Mouse (Mus musculus) activated CD4-positive, CD25-positive, alpha-beta regulatory T cell, adult 4 months (primary cell): Measurements from ENCODE around the gene Rad51c. TPM values are rescaled to one million over a fixed set of nuclear protein-coding genes. Genes with fewer than 3 reads are reported as not detected.

Experiments
- ATAC-seq: one replicate; pipeline ENCODE4 v1.8.0; 2017
- polyA plus RNA-seq, 2 experiments: library from polyadenylated mRNA; unstranded; fragments of 100-300 nt; shearing (Covaris generic); gene quantifications; one replicate each; pipeline ENCODE4 v1.2.1; 2017

Rad51c gene
- polyA plus RNA-seq, 2 experiments from 2014 or later, result 1.2 to 1.6 TPM

- ATAC-seq, result no peak
Measured at GRCm38 (mm10) chr11:87365120-87365519, 39.6 kb downstream of the Rad51c start.

GRCm38 (mm10) chr11:87359262-87359612, 45.5 kb downstream of the Rad51c start:
- ATAC-seq, result no peak

- ATAC-seq, result no peak
Measured at GRCm38 (mm10) chr11:87358331-87359261, 46.2 kb downstream of the Rad51c start, which contains the start of gene Ppm1e. Gene Ppm1e, minus strand, starts transcription at chr11:87359023.

- ATAC-seq, result no peak
Measured at GRCm38 (mm10) chr11:87357317-87358300, 47.1 kb downstream of the Rad51c start.

- ATAC-seq, result no peak
Measured at GRCm38 (mm10) chr11:87354861-87355260, 49.9 kb downstream of the Rad51c start.

GRCm38 (mm10) chr11:87353646-87354170, 51.0 kb downstream of the Rad51c start:
- no peak for ATAC-seq

Other genes with a start within 250 kb of the Rad51c start
- under 1 TPM; 0.32 to 0.85 TPM for gene Ppm1e, start 45.9 kb downstream of the Rad51c start, polyA plus RNA-seq
- under 1 TPM; 0.22 to 0.58 TPM for gene Tex14, start 111 bp upstream of the Rad51c start, polyA plus RNA-seq
- gene Gm11492, start 161.7 kb upstream of the Rad51c start, polyA plus RNA-seq, result not detected
- 1 to 10 TPM in 1 of 2 experiments, under 1 TPM in 1; 0.49 to 2.5 TPM for gene Sept4, start 163.9 kb upstream of the Rad51c start, polyA plus RNA-seq
- gene Mtmr4, start 187.2 kb upstream of the Rad51c start, polyA plus RNA-seq, result 10 to 100 TPM; 10.2 to 11.1 TPM
- under 1 TPM in 1 of 2 experiments, not detected in 1; 0.11 TPM for gene Hsf5, start 212.2 kb upstream of the Rad51c start, polyA plus RNA-seq